Mouse (Mus musculus): ENCODE data around the gene Ube2j2. TPM values are rescaled to one million over a fixed set of nuclear protein-coding genes. Genes with fewer than 3 reads are reported as not detected.

Ube2j2 gene
- polyA plus RNA-seq (2016; fragmentation: Nextera tagmentation; extraction: Ambion mirVana): 165 and 169 TPM in 2 replicates

GRCm38 (mm10) chr4:155943534-155944249 is at the start of gene Ube2j2:
Gene Ube2j2, plus strand, starts transcription at chr4:155943831.
- Histone ChIP-seq H3K27me3 (no peaks in the 10 kb centered on the region), H3K36me3 (peaks cover 25% of the 10 kb centered on the region), H3K9ac (replicated peaks) (peak within 1 kb of the TSS; percentile 96), H3K27ac (peak within 1 kb of the TSS; percentile 91), H3K9me3 (no peaks in the 10 kb centered on the region), H3K4me2 (peak within 1 kb of the TSS; percentile 96), H3K4me1 (replicated peaks) (peaks cover 18% of the 10 kb centered on the region), H3K4me3 (replicated peaks) (peak within 1 kb of the TSS; percentile 99)
- under 1% methylated on average over 85 of the region's 85 CpGs for WGBS
- peak; percentile 98 for ATAC-seq (ENCODE audit: insufficient number of reproducible peaks, insufficient read depth, low FRiP score, low TSS enrichment, low read depth)

- Histone ChIP-seq H3K9ac (replicated peaks) (peak overlapping the region; percentile 48), H3K27me3 (no peaks in the 10 kb centered on the region), H3K4me3 (replicated peaks) (0 out of 2 replicates have a peak overlapping the region, but pooled peaks have one; percentile 9)
Observed at GRCm38 (mm10) chr4:155894311-155894881, 49.2 kb upstream of the Ube2j2 start.

GRCm38 (mm10) chr4:155895216-155895615 is 48.4 kb upstream of the Ube2j2 start:
- Histone ChIP-seq H3K9ac (replicated peaks) (no peak overlapping the region), H3K27me3 (no peaks in the 10 kb centered on the region), H3K4me2 (no peak overlapping the region), H3K9me3 (no peaks in the 10 kb centered on the region), H3K4me3 (replicated peaks) (no peak overlapping the region), H3K4me1 (replicated peaks) (peaks cover 39% of the 10 kb centered on the region), H3K36me3 (peaks cover 35% of the 10 kb centered on the region), H3K27ac (no peak overlapping the region)
- WGBS: 43% methylated on average over 6 of the region's 6 CpGs
- no peak for ATAC-seq (ENCODE audit: insufficient number of reproducible peaks, insufficient read depth, low FRiP score, low TSS enrichment, low read depth)

More at GRCm38 (mm10) chr4:155894311-155894881, 49.2 kb upstream of the Ube2j2 start:
- peaks cover 31% of the 10 kb centered on the region for H3K36me3 ChIP-seq
- no peak for ATAC-seq (ENCODE audit: insufficient number of reproducible peaks, insufficient read depth, low FRiP score, low TSS enrichment, low read depth)
- no peak overlapping the region for H3K27ac ChIP-seq
- WGBS: 33% methylated on average over 8 of the region's 8 CpGs
- H3K9me3 ChIP-seq: no peaks in the 10 kb centered on the region
- H3K4me1 ChIP-seq (replicated peaks): peaks cover 43% of the 10 kb centered on the region
- peak overlapping the region; percentile 94 for H3K4me2 ChIP-seq

GRCm38 (mm10) chr4:155895826-155896225 is 47.8 kb upstream of the Ube2j2 start:
- peaks cover 41% of the 10 kb centered on the region for H3K36me3 ChIP-seq
- no peak overlapping the region for H3K9ac ChIP-seq (replicated peaks)
- no peak overlapping the region for H3K4me3 ChIP-seq (replicated peaks)
- H3K27me3 ChIP-seq: no peaks in the 10 kb centered on the region
- H3K9me3 ChIP-seq: no peaks in the 10 kb centered on the region
- no peak for ATAC-seq (ENCODE audit: insufficient number of reproducible peaks, insufficient read depth, low FRiP score, low TSS enrichment, low read depth)
- WGBS: 89% methylated on average over 4 of the region's 4 CpGs
- H3K4me1 ChIP-seq (replicated peaks): peaks cover 33% of the 10 kb centered on the region
- H3K27ac ChIP-seq: no peak overlapping the region
- H3K4me2 ChIP-seq: no peak overlapping the region

- H3K27me3 ChIP-seq: no peaks in the 10 kb centered on the region
- no peak overlapping the region for H3K9ac ChIP-seq (replicated peaks)
- no peaks in the 10 kb centered on the region for H3K9me3 ChIP-seq
- WGBS: 97% methylated on average over 12 of the region's 12 CpGs
- peaks cover 47% of the 10 kb centered on the region for H3K36me3 ChIP-seq
- H3K4me3 ChIP-seq (replicated peaks): no peak overlapping the region
- peaks cover 31% of the 10 kb centered on the region for H3K4me1 ChIP-seq (replicated peaks)
- no peak overlapping the region for H3K4me2 ChIP-seq
- ATAC-seq (ENCODE audit: insufficient number of reproducible peaks, insufficient read depth, low FRiP score, low TSS enrichment, low read depth): no peak
- H3K27ac ChIP-seq: no peak overlapping the region
Observed at GRCm38 (mm10) chr4:155896461-155896860, 47.2 kb upstream of the Ube2j2 start.

GRCm38 (mm10) chr4:155898318-155898717 is 45.3 kb upstream of the Ube2j2 start:
- Histone ChIP-seq H3K27me3 (no peaks in the 10 kb centered on the region), H3K4me1 (replicated peaks) (peaks cover 22% of the 10 kb centered on the region), H3K4me3 (replicated peaks) (no peak overlapping the region), H3K9me3 (no peaks in the 10 kb centered on the region), H3K9ac (replicated peaks) (no peak overlapping the region), H3K36me3 (peaks cover 66% of the 10 kb centered on the region), H3K4me2 (no peak overlapping the region), H3K27ac (no peak overlapping the region)
- no peak for ATAC-seq (ENCODE audit: insufficient number of reproducible peaks, insufficient read depth, low FRiP score, low TSS enrichment, low read depth)
- 95% methylated on average over 2 of the region's 2 CpGs for WGBS

- Histone ChIP-seq H3K36me3 (peaks cover 76% of the 10 kb centered on the region), H3K9me3 (no peaks in the 10 kb centered on the region), H3K27me3 (no peaks in the 10 kb centered on the region), H3K4me1 (replicated peaks) (peaks cover 12% of the 10 kb centered on the region), H3K4me2 (no peak overlapping the region), H3K27ac (no peak overlapping the region), H3K4me3 (replicated peaks) (no peak overlapping the region), H3K9ac (replicated peaks) (no peak overlapping the region)
- WGBS: 97% methylated on average over 7 of the region's 7 CpGs
- ATAC-seq (ENCODE audit: insufficient number of reproducible peaks, insufficient read depth, low FRiP score, low TSS enrichment, low read depth): no peak
Observed at GRCm38 (mm10) chr4:155899355-155899754, 44.3 kb upstream of the Ube2j2 start.

- Histone ChIP-seq H3K9me3 (no peaks in the 10 kb centered on the region), H3K4me3 (replicated peaks) (no peak overlapping the region), H3K9ac (replicated peaks) (no peak overlapping the region), H3K27me3 (no peaks in the 10 kb centered on the region), H3K36me3 (peaks cover 93% of the 10 kb centered on the region), H3K4me1 (replicated peaks) (no peaks in the 10 kb centered on the region), H3K27ac (no peak overlapping the region), H3K4me2 (no peak overlapping the region)
- 82% methylated on average over 3 of the region's 3 CpGs for WGBS
- ATAC-seq (ENCODE audit: insufficient number of reproducible peaks, insufficient read depth, low FRiP score, low TSS enrichment, low read depth): no peak
Observed at GRCm38 (mm10) chr4:155901205-155901604, 42.4 kb upstream of the Ube2j2 start.

GRCm38 (mm10) chr4:155903246-155903645 is 40.4 kb upstream of the Ube2j2 start:
- Histone ChIP-seq H3K4me1 (replicated peaks) (no peaks in the 10 kb centered on the region), H3K4me3 (replicated peaks) (no peak overlapping the region), H3K36me3 (peaks cover 90% of the 10 kb centered on the region), H3K27ac (no peak overlapping the region), H3K9ac (replicated peaks) (no peak overlapping the region), H3K4me2 (no peak overlapping the region), H3K27me3 (no peaks in the 10 kb centered on the region), H3K9me3 (no peaks in the 10 kb centered on the region)
- 93% methylated on average over 13 of the region's 13 CpGs for WGBS
- ATAC-seq (ENCODE audit: insufficient number of reproducible peaks, insufficient read depth, low FRiP score, low TSS enrichment, low read depth): no peak

- peaks cover 77% of the 10 kb centered on the region for H3K36me3 ChIP-seq
Observed at GRCm38 (mm10) chr4:155904318-155905102, 39.1 kb upstream of the Ube2j2 start.

GRCm38 (mm10) chr4:155905634-155906033 is 38.0 kb upstream of the Ube2j2 start:
- Histone ChIP-seq H3K4me3 (replicated peaks) (no peak overlapping the region), H3K27ac (no peak overlapping the region), H3K9ac (replicated peaks) (no peak overlapping the region), H3K4me2 (no peak overlapping the region), H3K9me3 (no peaks in the 10 kb centered on the region), H3K27me3 (no peaks in the 10 kb centered on the region), H3K4me1 (replicated peaks) (0 out of 2 replicates have a peak, but pooled peaks cover 3% of the 10 kb centered on the region), H3K36me3 (peaks cover 66% of the 10 kb centered on the region)
- 85% methylated on average over 13 of the region's 13 CpGs for WGBS
- ATAC-seq (ENCODE audit: insufficient number of reproducible peaks, insufficient read depth, low FRiP score, low TSS enrichment, low read depth): no peak

More at GRCm38 (mm10) chr4:155904318-155905102, 39.1 kb upstream of the Ube2j2 start:
- Histone ChIP-seq H3K4me2 (no peak overlapping the region), H3K9me3 (no peaks in the 10 kb centered on the region), H3K27me3 (no peaks in the 10 kb centered on the region), H3K9ac (replicated peaks) (no peak overlapping the region), H3K4me1 (replicated peaks) (no peaks in the 10 kb centered on the region), H3K27ac (no peak overlapping the region), H3K4me3 (replicated peaks) (no peak overlapping the region)
- no peak for ATAC-seq (ENCODE audit: insufficient number of reproducible peaks, insufficient read depth, low FRiP score, low TSS enrichment, low read depth)
- WGBS: 91% methylated on average over 13 of the region's 13 CpGs

All from limb, embryonic 12.5 days (tissue).